Mouse (Mus musculus) hindbrain, postnatal 0 days (tissue): Measurements from ENCODE around the gene Gm10803. TPM values are rescaled to one million over a fixed set of nuclear protein-coding genes. Genes with fewer than 3 reads are reported as not detected.

ENCODE experiments used
- ATAC-seq: fragments of 200-750 bp; cut with Nextera tagmentation; 2 replicates; pipeline ENCODE4 v1.8.0; 2017; ENCODE audit warnings: mild to moderate bottlenecking, moderate TSS enrichment, moderate library complexity
- DNase-seq: peaks from one replicate; pipeline ENCODE4 v3.0.0-alpha.2; 2015; ENCODE audit warnings: low spot score
- H3K27ac ChIP-seq: fragments of 300-500 bp; sonication (generic); 2 replicates; pipeline ENCODE4 v1.5.1; 2014; ENCODE audit warnings: mild to moderate bottlenecking
- H3K27me3 ChIP-seq: fragments of 300-500 bp; sonication (generic); 2 replicates; pipeline ENCODE4 v1.6.1; 2014; ENCODE audit warnings: low read length, mixed read lengths; ENCODE audit not compliant: insufficient read depth
- H3K36me3 ChIP-seq: fragments of 300-500 bp; sonication (generic); 2 replicates; pipeline ENCODE4 v1.6.1; 2014; ENCODE audit warnings: low read length, mixed read lengths; ENCODE audit not compliant: insufficient read depth
- H3K4me1 ChIP-seq: fragments of 300-500 bp; sonication (generic); 2 replicates; pipeline ENCODE4 v1.6.1; 2014; ENCODE audit warnings: antibody characterized with exemption, low read length, mixed read lengths; ENCODE audit not compliant: insufficient read depth
- H3K4me2 ChIP-seq: fragments of 300-500 bp; sonication (generic); 2 replicates; pipeline ENCODE4 v1.6.1; 2014; ENCODE audit warnings: low read depth, mild to moderate bottlenecking, low read length, moderate library complexity, mixed read lengths
- H3K4me3 ChIP-seq: fragments of 300-500 bp; sonication (generic); 2 replicates; pipeline ENCODE4 v1.5.1; 2014; ENCODE audit warnings: low read length
- H3K9ac ChIP-seq: fragments of 300-500 bp; sonication (generic); replicated peaks from 2 replicates; pipeline ENCODE4 v1.6.1; 2014; ENCODE audit warnings: mild to moderate bottlenecking, low read length, moderate library complexity, mixed read lengths
- H3K9me3 ChIP-seq: fragments of 300-500 bp; sonication (generic); 2 replicates; pipeline ENCODE4 v1.6.1; 2016; ENCODE audit warnings: low read length, mixed read lengths
- CTCF ChIP-seq: IDR thresholded peaks from 2 replicates; pipeline ENCODE4 v1.5.1; 2016; ENCODE audit warnings: antibody characterized with exemption, control low read depth, low read depth
- WGBS: fragments of 180-500 bp; shearing (Covaris S2); extraction: QIAGEN DNeasy Blood & Tissue Kit; methylation state at CpG from one replicate; pipeline ENCODE4 v1.1.7; 2014; 5-methylcytosine and 5-hydroxymethylcytosine counted together
- polyA plus RNA-seq: library from polyadenylated mRNA; unstranded; fragments of >200 nt; fragmentation: Nextera tagmentation; extraction: Ambion mirVana; gene quantifications from 2 replicates; pipeline ENCODE4 v1.2.1, GENCODE M21; 2015
- total RNA-seq: library from RNA; depleted of rRNA; stranded (reverse); fragments of >200 nt; gene quantifications from 2 replicates; pipeline ENCODE4 v1.2.3, GENCODE M21; 2014

Gm10803 gene
- total and polyA plus RNA-seq, 2 experiments from 2014 or later = not detected

DNA sequence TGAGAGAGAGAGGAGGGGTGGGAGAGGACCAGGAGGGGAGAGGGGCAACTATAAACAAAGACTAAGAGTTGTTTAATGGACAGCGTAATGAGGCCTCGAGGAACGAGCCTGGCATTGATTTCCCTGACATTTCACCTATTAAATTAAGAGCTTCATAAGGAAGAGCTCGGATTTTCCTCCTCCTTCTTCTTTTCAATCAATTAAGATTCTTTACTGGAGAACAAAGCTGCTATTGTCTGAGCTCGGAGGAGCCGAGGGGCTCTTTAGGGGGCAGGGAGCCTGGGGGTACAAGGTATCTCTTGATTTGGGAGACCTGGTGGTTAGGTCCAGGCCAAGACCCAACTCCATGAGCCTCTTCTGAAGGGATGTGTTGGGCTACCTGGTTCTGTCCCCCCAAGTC lies 27.1 kb downstream of the Gm10803 start:
- H3K27me3 ChIP-seq = no peaks in the 10 kb centered on the region
- WGBS = 29% methylated on average over 6 of the region's 6 CpGs
- H3K27ac ChIP-seq = no peak overlapping the region
- no peaks in the 10 kb centered on the region for H3K4me1 ChIP-seq
- DNase-seq = no peak
- H3K4me2 ChIP-seq = no peak overlapping the region
- no peaks in the 10 kb centered on the region for H3K9me3 ChIP-seq
- H3K36me3 ChIP-seq = no peaks in the 10 kb centered on the region
- no peak for ATAC-seq
- H3K9ac ChIP-seq = no peak overlapping the region
- no peak for TF ChIP-seq CTCF
- no peak overlapping the region for H3K4me3 ChIP-seq

DNA sequence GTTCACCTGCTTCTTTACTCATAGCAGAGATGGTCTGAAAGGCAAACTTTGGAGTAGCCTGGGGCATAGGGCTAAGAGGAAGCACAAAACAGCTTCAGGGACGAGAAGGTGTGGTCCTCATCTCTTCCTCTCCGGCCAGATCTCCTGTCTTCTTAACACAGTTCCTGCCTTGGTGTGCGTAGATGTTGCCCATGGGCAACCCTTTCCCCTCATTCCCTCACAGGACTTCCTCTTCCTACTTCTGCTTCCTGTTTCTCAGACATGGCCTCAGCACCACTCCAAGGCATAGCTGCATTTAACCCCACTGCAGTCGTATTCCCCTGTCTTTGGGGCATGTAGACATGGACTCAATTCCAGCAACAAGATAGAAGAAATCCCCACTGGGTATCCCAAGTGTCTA lies 29.5 kb downstream of the Gm10803 start:
- Histone ChIP-seq H3K36me3 (no peaks in the 10 kb centered on the region), H3K9ac (no peak overlapping the region), H3K27ac (no peak overlapping the region), H3K4me2 (no peak overlapping the region), H3K4me3 (no peak overlapping the region), H3K9me3 (no peaks in the 10 kb centered on the region), H3K4me1 (no peaks in the 10 kb centered on the region), H3K27me3 (no peaks in the 10 kb centered on the region)
- ATAC-seq (no peak), DNase-seq (no peak)
- WGBS = 79% methylated on average over 4 of the region's 4 CpGs
- TF ChIP-seq CTCF = no peak

DNA sequence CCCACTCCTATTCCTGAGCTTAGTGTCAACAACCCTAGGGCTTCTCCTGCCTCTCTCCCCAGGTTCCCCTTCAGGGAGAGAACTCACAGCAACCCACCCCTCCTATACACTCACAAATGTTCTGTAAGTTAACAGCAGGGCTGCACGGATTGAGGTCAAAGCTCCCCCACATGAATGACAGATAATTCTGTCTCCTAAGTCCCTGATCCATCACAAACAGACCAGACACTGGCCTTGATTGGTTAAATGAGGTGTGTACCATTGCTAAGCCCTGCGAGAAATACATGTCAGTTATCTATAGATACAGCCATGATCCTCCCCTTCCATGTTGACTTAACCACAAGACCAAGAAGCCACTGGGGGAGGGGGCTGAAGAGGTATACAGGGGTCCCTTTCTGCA lies 31.3 kb downstream of the Gm10803 start:
- 61% methylated on average over 2 of the region's 2 CpGs for WGBS
- Histone ChIP-seq H3K9me3 (no peaks in the 10 kb centered on the region), H3K4me1 (no peaks in the 10 kb centered on the region), H3K36me3 (no peaks in the 10 kb centered on the region), H3K27me3 (no peaks in the 10 kb centered on the region), H3K4me3 (no peak overlapping the region), H3K27ac (no peak overlapping the region), H3K9ac (no peak overlapping the region), H3K4me2 (no peak overlapping the region)
- no peak for ATAC-seq
- DNase-seq = no peak
- no peak for TF ChIP-seq CTCF

DNA sequence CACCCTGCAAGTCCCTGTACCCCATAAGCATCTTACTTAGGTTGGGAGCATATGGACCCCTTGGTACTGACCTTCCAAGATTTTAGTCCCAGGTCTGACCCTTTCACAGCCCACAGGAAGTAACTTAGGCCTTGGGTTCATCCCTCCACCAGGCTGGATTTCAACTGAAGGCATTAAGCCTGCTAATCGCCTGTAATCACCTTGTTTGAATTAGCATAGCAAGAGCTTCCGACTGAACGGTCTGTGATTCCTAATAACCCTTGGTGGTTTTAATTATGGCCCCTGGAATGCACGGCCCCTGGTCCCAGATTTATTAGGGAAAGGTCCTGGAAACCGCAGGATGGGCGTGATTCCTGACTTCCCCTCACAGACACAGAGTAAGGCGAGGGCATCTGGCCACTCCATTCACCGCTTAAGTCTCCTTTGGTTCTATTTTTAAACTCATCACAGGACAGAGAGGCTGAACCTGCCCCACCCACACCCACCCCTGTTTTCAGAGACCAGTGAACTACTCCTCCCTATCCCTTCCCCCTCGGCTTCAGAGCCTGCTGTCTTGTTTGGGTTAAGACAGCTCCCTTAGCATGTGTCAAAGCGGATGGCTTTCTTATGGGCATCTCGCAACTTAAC lies 31.9 kb downstream of the Gm10803 start:
- DNase-seq (no peak), ATAC-seq (no peak)
- Histone ChIP-seq H3K27me3 (no peaks in the 10 kb centered on the region), H3K36me3 (no peaks in the 10 kb centered on the region), H3K4me2 (no peak overlapping the region), H3K27ac (no peak overlapping the region), H3K4me1 (no peaks in the 10 kb centered on the region), H3K9me3 (no peaks in the 10 kb centered on the region), H3K4me3 (no peak overlapping the region), H3K9ac (no peak overlapping the region)
- 59% methylated on average over 11 of the region's 11 CpGs for WGBS
- TF ChIP-seq CTCF = no peak

DNA sequence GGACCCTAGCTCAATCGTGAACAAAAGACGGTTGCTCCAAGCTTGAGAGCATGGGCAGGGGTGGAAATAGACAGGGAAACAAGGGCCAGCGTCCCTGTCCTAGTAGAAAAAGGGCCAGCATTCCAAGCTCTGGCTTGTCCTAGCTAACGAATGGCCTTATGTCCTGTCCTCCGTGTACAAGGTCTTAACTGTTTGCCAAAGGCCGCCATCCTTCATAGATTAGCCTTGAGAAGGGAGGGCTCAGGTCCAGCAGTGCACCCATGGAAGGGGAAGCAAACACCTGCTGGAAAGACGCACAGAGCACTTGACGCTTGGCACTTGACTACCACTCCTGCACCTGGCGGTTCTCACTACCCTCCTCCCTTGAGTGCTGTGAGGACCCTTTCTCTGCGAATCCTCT lies 32.8 kb downstream of the Gm10803 start:
- no peaks in the 10 kb centered on the region for H3K9me3 ChIP-seq
- WGBS = 84% methylated on average over 10 of the region's 10 CpGs

DNA sequence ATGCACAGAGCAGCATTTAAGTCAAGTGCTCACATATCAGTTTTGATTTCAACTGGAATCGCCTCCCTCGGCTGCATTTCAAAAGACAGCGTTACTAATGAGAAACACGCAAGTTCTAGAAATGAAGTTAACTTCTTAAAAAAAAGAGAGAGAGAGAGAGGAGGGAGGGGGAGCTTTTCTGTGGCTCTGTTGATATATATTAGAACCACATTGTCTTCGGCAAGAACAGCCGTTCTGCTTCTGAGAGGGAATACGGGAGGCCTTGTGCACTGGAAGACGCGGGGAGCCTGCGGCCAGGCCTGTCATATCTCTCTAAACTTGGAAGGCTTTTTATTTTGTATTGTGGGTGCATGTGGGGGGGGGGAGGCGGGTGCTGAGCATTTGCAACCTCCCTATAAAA lies 36.8 kb downstream of the Gm10803 start:
- ATAC-seq (no peak), DNase-seq (no peak)
- Histone ChIP-seq H3K4me3 (no peak overlapping the region), H3K4me1 (no peaks in the 10 kb centered on the region), H3K27ac (no peak overlapping the region), H3K9me3 (no peaks in the 10 kb centered on the region), H3K27me3 (no peaks in the 10 kb centered on the region), H3K36me3 (no peaks in the 10 kb centered on the region), H3K4me2 (no peak overlapping the region), H3K9ac (no peak overlapping the region)
- TF ChIP-seq CTCF = no peak
- 65% methylated on average over 11 of the region's 11 CpGs for WGBS

More for the DNA sequence above, 32.8 kb downstream of the Gm10803 start:
- Histone ChIP-seq H3K27ac (no peak overlapping the region), H3K9ac (no peak overlapping the region), H3K36me3 (no peaks in the 10 kb centered on the region), H3K4me1 (no peaks in the 10 kb centered on the region), H3K27me3 (no peaks in the 10 kb centered on the region), H3K4me3 (no peak overlapping the region), H3K4me2 (no peak overlapping the region)
- DNase-seq (no peak), ATAC-seq (no peak)
- no peak for TF ChIP-seq CTCF

DNA sequence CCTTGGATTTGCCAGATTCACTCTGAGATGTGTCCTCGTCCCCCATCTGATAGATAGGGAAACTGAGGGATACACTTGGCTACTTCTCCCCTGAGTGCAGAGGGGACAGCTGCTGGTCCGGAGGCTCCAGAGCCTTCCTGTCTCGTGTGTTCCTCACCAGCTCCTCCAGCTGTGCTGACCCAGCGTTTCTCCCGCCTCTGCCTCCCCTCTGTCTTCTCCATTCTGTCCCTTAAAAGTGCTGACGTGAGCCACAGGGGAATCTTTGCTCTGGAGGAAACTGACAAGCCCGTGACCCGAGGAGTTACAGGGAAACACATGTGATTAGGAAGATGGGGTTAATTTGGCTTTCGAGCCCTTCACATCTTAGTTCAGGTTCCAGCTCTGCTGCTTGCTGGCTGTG lies 39.4 kb downstream of the Gm10803 start:
- Histone ChIP-seq H3K4me3 (no peak overlapping the region), H3K4me1 (no peaks in the 10 kb centered on the region), H3K9me3 (no peaks in the 10 kb centered on the region), H3K9ac (no peak overlapping the region), H3K27me3 (no peaks in the 10 kb centered on the region), H3K27ac (no peak overlapping the region), H3K36me3 (no peaks in the 10 kb centered on the region), H3K4me2 (no peak overlapping the region)
- no peak for DNase-seq
- no peak for ATAC-seq
- TF ChIP-seq CTCF = no peak
- WGBS = 56% methylated on average over 9 of the region's 9 CpGs
